Mouse (Mus musculus): ENCODE results near the gene Gm21983. TPM values are rescaled to one million over a fixed set of nuclear protein-coding genes. Genes with fewer than 3 reads are reported as not detected.

Gene Gm21983
- not detected for polyA plus RNA-seq (2015; fragmentation: Illumina TruSeq; extraction: RNeasy Lipid Tissue Mini Kit (QIAGEN cat#74804); ENCODE audit: low read depth, low replicate concordance)

DNA sequence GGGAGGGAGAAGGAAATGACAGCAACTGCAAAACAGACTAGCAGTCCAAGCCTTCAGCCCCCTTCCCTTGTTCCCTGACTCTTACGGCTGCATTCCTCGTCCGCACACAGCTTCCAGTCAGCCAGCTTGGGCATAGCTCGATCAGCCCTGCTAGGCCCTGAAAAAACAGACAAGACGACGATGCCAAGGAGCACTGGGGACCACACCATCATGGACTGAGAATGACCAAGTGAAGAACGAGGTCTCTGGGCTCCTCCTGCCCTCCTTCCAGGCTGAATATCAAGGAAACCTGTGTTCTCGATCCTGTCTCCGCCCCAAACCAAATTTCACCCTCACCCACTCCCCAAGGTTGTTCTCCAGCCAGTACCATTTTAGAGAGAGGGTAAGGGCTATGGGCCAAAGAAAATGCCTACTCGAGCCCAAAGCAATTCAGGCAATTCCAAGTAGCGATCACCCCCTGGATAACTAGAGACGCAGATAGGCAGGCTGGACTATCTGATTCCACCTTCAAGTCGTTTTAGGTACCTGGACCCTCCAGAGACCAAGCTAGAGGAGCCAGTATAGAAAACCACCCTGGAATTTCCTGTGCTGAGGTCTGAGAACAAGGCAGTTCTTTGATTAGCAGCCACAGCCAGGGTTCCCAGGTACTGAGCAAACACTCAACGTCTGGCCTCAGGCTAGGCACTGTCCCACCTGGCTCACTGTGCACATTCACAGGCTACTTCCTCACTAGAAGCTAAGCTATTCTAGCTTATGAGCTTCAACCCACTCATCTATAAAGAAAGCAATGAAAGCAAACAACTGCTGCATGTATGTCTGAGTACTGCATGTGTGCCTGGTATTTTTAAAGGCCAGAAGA, at the start of gene Gm21983, which contains the start of gene Mia:
Gene Gm21983, minus strand, starts transcription at position 250 of the 859 bp plus-strand sequence.
Gene Mia, minus strand, starts transcription at position 321 of the 859 bp plus-strand sequence.

GRCm38 (mm10) chr7:27228281-27228821, 47.5 kb upstream of the Gm21983 start, which contains the start of gene Itpkc:
TSS of gene Itpkc (minus strand) at chr7:27228661.

GRCm38 (mm10) chr7:27195681-27196611, 15.1 kb upstream of the Gm21983 start, which contains the start of the genes BC024978 and Snrpa:
TSS of gene BC024978 (plus strand) at chr7:27195781.
TSS of gene Snrpa (minus strand) at chr7:27196271.

DNA sequence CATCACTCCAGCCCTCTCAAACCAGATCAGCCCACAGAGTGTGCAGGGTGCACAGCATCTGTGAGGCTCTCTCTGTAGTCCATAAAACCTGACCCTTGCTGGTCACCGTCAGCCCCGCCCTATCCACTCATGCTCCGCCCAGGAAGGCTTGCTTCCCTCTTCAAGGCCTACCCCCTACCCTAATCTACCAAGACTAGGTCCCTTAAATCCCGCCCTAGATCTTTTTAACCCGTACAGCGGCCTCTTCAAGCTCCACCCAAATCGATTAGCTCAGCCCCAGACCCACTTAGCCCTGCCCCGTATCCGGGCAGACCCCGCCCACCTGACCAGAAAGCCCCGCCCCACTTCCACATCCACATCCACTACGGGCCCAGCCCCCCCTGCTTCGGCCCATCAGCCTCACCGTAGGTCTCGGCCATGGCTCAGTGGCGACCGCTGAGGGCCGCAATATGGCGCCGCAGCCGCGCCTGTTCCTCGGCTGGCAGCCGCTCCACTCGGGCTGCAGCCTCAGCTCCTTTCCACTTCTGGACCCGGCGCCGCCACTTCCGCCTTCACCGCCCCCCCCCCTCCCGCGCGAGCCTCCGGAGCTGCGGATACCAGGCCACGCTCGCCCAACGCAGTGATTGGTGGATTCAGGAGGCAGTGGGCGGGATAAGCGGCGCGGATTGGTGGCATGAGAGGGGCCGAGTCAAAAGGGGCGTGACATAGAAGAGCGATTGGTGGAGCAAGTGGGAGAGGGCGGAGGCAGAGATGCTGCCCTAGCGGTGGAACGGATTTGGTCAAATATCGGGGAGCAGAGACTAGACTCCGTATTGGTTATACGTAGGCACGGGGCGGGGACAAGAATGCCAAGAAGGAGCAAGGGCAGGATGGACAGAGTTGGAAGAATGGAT, 2.3 kb downstream of the Gm21983 start, which contains the start of gene Rab4b:
Gene Rab4b, minus strand, starts transcription at position 573 of the 893 bp plus-strand sequence.

DNA sequence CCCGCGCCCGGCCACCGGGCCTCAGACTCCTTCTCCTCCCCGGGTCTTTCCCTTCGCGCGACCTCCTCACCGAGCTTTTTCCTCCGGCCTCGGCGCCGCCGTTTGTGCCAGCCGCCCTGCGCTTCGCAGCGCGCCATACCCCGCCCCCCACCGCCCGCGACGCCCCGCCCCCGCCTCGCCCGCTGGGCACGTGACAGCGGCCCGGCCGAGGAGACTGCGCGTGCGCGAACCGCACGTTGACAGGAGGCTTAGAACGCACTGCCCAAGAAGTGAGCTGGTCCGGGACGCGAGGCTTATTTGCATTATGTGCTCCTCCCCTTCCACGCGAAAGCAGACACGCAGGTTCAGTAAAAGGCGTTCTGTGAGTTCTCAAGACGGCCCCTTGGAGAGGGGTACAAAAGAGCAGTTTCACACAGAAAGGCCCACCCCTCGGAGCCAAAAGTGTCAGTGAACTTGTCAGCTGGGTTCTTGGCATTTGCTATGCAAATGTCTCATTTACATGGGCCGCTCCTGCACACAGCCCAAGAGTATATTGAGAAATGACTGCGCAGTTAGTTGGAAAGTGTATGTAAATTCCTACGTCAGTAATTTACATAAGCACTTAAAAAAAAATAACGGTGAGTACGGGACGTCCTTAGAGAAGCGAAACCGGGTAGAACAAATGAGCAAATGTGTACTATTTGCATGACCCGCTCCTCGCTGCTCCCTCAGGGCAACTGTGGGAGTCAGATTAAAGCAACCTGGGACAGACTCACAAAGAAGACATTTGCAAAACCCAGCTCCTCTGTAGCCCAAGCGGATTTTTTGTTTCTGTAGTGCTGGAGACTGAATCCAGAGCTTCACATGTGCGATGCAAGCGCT, 14.0 kb downstream of the Gm21983 start, which contains the start of gene Egln2:
Gene Egln2, minus strand, starts transcription at position 189 of the 861 bp plus-strand sequence.

GRCm38 (mm10) chr7:27153205-27153764, 27.6 kb downstream of the Gm21983 start, which contains the start of gene Cyp2t4:
TSS of gene Cyp2t4 (plus strand) at chr7:27153714.

GRCm38 (mm10) chr7:27119676-27120075, 61.2 kb downstream of the Gm21983 start, which contains the start of gene Cyp2f2:
TSS of gene Cyp2f2 (plus strand) at chr7:27119909.

Other genes with a start within 250 kb of the Gm21983 start
- not detected for gene Cyp2a22, start 241.7 kb downstream of the Gm21983 start, polyA plus RNA-seq (2015; fragmentation: Illumina TruSeq; extraction: RNeasy Lipid Tissue Mini Kit (QIAGEN cat#74804); ENCODE audit: low read depth, low replicate concordance)
- not detected for gene Cyp2a12, start 152.0 kb downstream of the Gm21983 start, polyA plus RNA-seq (2015; fragmentation: Illumina TruSeq; extraction: RNeasy Lipid Tissue Mini Kit (QIAGEN cat#74804); ENCODE audit: low read depth, low replicate concordance)
- 0.40 TPM for gene Cyp2f2, start 61.2 kb downstream of the Gm21983 start, polyA plus RNA-seq (2015; fragmentation: Illumina TruSeq; extraction: RNeasy Lipid Tissue Mini Kit (QIAGEN cat#74804); ENCODE audit: low read depth, low replicate concordance)
- not detected for gene Cyp2t4, start 27.4 kb downstream of the Gm21983 start, polyA plus RNA-seq (2015; fragmentation: Illumina TruSeq; extraction: RNeasy Lipid Tissue Mini Kit (QIAGEN cat#74804); ENCODE audit: low read depth, low replicate concordance)
- gene Egln2, start 14.3 kb downstream of the Gm21983 start, polyA plus RNA-seq (2015; fragmentation: Illumina TruSeq; extraction: RNeasy Lipid Tissue Mini Kit (QIAGEN cat#74804); ENCODE audit: low read depth, low replicate concordance), result 83.3 TPM
- gene Rab4b, start 2.2 kb downstream of the Gm21983 start, polyA plus RNA-seq (2015; fragmentation: Illumina TruSeq; extraction: RNeasy Lipid Tissue Mini Kit (QIAGEN cat#74804); ENCODE audit: low read depth, low replicate concordance), result 112 TPM
- gene Mia, start 71 bp upstream of the Gm21983 start, polyA plus RNA-seq (2015; fragmentation: Illumina TruSeq; extraction: RNeasy Lipid Tissue Mini Kit (QIAGEN cat#74804); ENCODE audit: low read depth, low replicate concordance), result 8.4 TPM
- gene BC024978, start 14.7 kb upstream of the Gm21983 start, polyA plus RNA-seq (2015; fragmentation: Illumina TruSeq; extraction: RNeasy Lipid Tissue Mini Kit (QIAGEN cat#74804); ENCODE audit: low read depth, low replicate concordance), result 16.5 TPM
- gene Snrpa, start 15.2 kb upstream of the Gm21983 start, polyA plus RNA-seq (2015; fragmentation: Illumina TruSeq; extraction: RNeasy Lipid Tissue Mini Kit (QIAGEN cat#74804); ENCODE audit: low read depth, low replicate concordance), result 78.9 TPM
- 6.2 TPM for gene Itpkc, start 47.6 kb upstream of the Gm21983 start, polyA plus RNA-seq (2015; fragmentation: Illumina TruSeq; extraction: RNeasy Lipid Tissue Mini Kit (QIAGEN cat#74804); ENCODE audit: low read depth, low replicate concordance)
- gene Coq8b, start 51.9 kb upstream of the Gm21983 start, polyA plus RNA-seq (2015; fragmentation: Illumina TruSeq; extraction: RNeasy Lipid Tissue Mini Kit (QIAGEN cat#74804); ENCODE audit: low read depth, low replicate concordance), result 25.0 TPM
- gene Numbl, start 77.3 kb upstream of the Gm21983 start, polyA plus RNA-seq (2015; fragmentation: Illumina TruSeq; extraction: RNeasy Lipid Tissue Mini Kit (QIAGEN cat#74804); ENCODE audit: low read depth, low replicate concordance), result 57.8 TPM
- gene Ltbp4, start 156.6 kb upstream of the Gm21983 start, polyA plus RNA-seq (2015; fragmentation: Illumina TruSeq; extraction: RNeasy Lipid Tissue Mini Kit (QIAGEN cat#74804); ENCODE audit: low read depth, low replicate concordance), result 31.2 TPM
- gene Shkbp1, start 174.9 kb upstream of the Gm21983 start, polyA plus RNA-seq (2015; fragmentation: Illumina TruSeq; extraction: RNeasy Lipid Tissue Mini Kit (QIAGEN cat#74804); ENCODE audit: low read depth, low replicate concordance), result 29.2 TPM
- not detected for gene Gm20479, start 176.3 kb upstream of the Gm21983 start, polyA plus RNA-seq (2015; fragmentation: Illumina TruSeq; extraction: RNeasy Lipid Tissue Mini Kit (QIAGEN cat#74804); ENCODE audit: low read depth, low replicate concordance)